Mouse (Mus musculus): Measurements from ENCODE around the gene Fam217b.

Fam217b gene

DNA sequence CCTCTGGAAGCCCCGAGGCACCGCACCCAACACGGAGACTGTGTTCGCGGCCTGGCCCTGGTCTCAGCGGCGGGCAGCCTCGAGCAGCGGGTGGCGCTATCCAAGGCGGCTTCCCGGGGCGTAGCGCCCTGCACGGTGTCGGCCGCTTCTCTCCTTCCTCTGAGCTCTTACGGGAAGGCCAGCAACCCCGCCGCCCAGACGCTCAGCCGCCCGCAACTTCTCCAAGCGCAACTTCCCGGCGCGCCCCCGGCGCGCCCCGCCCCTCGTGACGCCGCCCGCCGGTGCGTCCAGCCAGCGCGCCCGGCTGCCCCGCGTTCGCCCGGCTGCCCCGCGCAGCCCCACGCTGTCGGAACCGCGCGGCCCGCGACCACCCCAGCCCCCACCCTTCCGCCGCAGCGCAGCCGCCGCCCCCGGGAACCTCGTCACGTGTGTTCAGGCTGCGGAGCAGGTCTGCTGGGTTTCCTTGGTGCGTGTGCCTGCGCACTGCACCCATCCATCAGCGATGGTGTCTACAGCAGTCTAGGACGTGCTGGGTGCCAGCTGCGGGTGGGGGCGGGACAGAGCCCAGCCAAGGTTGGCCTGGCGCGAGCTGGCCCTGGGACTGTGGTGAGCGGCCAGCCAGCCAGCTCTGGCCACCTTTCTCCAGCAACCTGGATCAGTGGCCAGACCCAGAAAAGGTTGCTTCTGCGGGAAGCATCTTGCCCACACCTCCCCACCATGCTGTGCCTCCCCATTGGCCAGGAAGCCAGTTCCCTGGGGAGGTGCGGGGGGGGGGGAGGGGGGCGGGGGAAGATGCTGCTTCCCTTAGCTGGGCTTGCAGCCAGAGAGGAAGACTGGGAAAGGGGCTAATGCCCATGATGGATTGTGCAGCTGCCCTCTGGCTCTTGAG, at the start of gene Fam217b, which contains the start of gene Ppp1r3d:
Fam217b (plus strand) TSS at position 264 of the 889 bp plus-strand sequence.
Ppp1r3d (minus strand) TSS at position 212 of the 889 bp plus-strand sequence.
- peak; percentile 51 to 81 for DNase-seq (ENCODE audit: inconsistent age in 2 of 2, low spot score in 1 of 2)

DNA sequence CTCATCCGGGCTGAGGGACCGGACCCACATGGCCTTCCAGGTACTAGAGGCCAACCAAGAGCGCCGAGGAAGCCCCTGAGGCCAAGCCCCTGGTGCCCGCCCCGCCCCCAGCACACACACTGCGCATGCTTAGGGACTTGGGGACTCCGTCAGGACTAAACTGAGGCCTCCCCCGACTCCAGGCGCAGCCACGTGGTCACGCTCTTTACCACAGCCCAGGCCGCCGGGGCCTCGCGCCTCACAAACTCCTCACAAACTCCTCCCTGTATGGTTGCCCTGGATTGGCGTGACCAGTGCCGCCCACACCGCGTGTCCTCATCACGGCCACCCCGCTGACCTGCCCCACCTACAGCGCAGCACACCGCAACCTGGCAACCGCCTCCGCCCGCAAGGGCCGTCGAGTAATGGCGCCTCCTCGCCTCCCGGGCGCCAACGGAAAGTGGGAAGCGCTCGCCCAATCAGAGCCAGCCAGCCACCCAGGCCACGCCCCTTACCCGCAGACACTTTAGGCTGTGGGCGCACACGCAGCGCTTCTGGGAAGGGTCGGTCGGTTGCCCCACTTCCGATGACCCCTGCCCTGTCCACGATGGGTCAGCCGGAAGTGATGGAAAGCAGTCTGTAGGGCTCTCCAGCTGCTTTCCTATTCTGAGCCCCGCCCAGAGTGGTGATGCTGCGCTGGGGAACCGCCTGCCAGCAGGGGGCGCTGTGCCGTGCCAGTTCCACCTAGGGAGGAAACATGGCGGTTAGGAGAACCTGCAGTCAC, 7.1 kb upstream of the Fam217b start, which contains the start of gene Sycp2:
Sycp2 (minus strand) TSS at position 633 of the 763 bp plus-strand sequence.
- DNase-seq (ENCODE audit: inconsistent age in 2 of 2, low spot score in 1 of 2) = no peak

DNA sequence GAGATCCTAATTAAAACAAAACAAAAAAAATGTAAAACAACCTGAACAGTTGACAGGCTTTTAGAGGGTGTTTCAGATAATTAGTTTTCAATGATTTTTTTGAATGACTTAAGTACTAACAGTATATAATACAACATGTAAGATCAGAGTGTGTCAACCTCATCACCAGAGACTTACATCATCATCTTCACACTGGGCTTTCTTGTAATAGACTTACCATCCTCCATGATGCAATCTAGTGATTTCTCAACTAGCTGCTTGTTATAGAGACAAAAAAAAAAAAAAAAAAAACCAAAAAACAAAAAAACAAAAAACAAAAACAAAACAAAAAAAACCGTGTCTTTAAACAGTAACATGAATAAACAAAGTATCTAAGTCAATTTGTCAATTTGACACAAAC, 5.3 kb upstream of the Fam217b start:
- no peak for DNase-seq (ENCODE audit: inconsistent age in 2 of 2, low spot score in 1 of 2)

DNA sequence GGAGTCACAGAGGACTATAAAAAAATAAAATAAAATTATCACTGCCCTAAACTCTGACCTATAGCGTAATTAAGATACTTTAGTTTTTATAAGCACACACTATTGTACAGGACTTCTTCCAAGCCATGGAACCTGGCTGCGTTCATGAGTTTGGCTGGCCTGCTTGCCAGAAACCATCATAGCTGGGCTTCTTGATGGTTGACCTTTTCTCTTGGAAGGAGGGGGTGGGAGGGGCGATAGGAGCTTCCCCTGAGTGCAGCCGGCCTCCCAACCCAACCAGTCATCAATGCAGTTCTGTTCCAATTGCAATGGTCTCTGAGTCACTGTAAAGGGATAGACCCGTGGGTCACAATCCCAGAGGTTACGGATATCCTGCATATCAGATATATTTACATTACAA, 4.0 kb upstream of the Fam217b start:
- DNase-seq (ENCODE audit: inconsistent age in 2 of 2, low spot score in 1 of 2) = peak in 1 of 2 experiments; percentile 39

DNA sequence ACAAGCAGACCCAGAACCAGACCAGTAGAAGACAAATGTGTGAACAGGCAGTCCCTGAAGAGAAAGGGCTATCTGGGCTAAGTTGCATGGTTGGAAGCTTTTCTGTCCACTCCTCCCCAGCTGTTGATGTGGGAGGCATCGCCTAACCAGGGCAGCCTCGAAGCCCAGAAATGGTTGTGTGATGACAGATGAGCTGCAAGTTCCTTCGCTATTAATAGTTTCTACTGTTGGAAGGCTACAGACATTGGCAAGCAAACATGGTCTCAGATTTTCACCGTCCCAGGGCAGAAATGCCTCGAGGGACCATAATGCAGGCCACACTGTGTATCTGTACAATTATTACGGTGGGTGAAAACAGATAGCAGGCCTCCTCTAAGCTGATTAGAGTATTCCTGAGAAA, 1.7 kb upstream of the Fam217b start:
- peak in 1 of 2 experiments; percentile 45 for DNase-seq (ENCODE audit: inconsistent age in 2 of 2, low spot score in 1 of 2)

DNA sequence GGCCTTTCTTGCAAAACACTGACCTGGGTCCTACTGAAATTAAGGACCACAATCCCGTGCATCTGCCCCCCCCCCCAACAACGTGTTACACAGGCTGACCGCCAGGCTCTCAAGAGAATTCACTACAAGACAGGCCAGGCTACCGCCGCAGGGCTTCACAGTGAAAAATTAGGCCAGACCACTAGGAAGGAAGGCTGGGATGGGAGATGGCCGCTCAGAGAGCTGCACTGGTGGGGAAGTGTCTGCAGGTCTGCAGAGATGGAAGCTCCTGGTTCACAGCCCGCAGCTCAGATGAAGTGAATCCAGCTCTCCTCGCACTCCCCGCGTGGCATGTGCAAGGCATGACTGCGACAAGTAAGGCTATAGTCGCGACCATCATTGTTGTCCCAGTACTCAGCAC, 1.2 kb upstream of the Fam217b start:
- no peak for DNase-seq (ENCODE audit: inconsistent age in 2 of 2, low spot score in 1 of 2)

DNA sequence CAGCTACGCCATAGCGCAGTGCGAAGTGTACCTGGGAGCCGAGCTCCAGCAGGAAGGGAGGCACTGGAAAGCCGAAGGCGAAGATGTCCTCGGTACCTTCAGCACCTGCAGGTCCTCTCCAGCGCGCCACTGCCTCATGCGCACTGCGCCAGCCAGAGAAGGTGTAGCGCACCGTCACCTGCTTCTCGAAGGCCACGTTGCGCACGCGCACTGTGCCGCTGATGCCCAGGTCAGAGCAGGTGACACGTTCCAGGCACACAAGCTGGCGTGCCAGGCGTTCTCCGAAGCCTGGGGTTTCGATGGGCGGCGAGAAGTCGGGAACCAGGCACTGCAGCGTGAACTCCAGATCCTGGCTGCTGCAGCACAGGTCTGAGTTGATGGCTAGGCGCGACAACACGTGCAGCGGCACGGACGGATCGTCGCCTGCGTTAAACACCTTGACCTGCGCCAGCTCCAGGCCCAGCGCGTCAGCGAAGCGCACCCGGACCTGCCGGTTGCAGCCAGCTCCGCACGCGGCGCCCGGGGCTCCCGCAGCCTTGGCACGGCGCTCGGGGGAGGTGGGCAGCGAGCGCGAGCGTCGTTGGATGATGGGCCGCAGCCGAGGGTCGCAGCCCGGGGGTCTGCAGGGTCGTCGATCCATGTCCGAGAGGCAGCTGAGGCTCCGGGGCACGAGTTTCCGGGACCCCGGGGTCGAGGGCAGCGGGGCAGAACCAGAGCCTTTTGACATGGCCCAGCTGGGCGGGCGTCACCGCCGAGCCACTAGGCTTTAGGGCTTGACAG, 653 bp upstream of the Fam217b start:
- DNase-seq (ENCODE audit: inconsistent age in 2 of 2, low spot score in 1 of 2) = peak; percentile 23 to 55

DNA sequence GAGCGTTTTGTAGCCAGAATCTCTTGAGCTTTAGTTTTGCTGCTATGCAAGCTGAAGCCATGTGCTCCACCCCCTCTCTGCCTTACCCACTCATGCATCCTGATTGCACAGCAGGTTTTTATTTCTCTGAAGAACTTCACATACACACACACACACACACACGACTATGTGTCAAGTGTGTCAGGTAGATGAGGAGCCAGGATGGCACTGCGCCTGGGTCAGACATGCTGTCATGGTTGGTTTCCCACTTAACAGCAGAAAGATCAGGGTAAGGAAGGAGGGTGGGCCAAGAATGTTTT, 775 bp downstream of the Fam217b start:
- DNase-seq (ENCODE audit: inconsistent age in 2 of 2, low spot score in 1 of 2) = no peak

DNA sequence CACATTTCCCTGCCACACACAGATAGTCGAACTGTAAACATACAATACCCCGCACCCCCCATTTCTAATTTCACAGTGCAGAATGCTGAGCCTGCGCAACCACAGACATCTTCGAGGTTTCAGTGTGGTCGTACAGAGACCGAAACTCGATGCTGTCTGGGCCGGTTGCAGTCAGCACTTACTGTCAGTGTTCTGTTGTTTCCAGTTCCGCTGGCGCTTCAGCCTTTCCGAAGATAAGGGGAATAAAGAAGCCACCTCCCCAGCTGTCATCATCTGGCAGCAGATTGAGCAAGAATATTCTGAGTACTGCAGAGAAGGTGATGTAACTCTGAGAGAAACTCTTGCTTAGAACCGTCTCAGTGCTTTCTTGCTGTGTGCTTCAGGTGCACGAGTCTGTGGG, 2.1 kb downstream of the Fam217b start:
- no peak for DNase-seq (ENCODE audit: inconsistent age in 2 of 2, low spot score in 1 of 2)

DNA sequence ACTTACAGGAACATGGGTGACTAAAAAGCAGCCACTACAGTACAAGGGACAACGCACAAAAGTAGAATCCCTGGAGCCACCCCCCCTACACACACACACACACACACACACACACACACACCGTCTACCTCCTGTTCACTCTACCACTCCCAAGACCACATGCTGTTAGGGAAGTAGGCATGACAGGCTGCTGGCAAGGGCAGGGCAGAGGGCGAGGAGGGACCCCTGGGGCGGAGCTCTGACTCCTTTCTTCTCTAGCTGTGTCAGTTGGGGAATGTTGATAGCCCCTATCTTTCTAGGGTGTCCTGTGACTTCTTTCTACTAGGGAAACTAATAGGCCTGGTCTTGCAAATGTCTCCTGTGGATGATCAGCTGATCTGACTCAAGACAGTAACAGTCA, 2.6 kb downstream of the Fam217b start:
- DNase-seq (ENCODE audit: inconsistent age in 2 of 2, low spot score in 1 of 2) = no peak

DNA sequence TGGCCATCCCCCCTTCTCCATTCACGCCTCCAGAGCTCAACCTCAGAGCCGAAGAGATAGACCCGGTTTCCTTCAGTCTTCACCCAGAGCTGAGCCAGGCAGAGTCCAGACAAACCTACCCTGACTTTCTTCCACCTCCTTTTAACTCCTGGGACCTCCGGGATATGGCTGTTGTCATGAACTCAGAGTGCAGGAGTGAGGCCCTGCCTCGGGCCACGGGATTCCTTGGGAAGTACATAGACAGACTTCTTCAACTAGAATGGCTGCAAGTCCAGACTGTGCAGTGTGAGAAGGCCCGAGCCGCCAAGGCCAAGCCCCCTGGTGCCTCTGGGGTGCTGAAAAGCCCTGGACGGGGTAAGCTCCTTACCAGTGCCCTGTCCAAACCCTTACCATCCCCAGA, 6.3 kb downstream of the Fam217b start:
- DNase-seq (ENCODE audit: inconsistent age in 2 of 2, low spot score in 1 of 2) = no peak

DNA sequence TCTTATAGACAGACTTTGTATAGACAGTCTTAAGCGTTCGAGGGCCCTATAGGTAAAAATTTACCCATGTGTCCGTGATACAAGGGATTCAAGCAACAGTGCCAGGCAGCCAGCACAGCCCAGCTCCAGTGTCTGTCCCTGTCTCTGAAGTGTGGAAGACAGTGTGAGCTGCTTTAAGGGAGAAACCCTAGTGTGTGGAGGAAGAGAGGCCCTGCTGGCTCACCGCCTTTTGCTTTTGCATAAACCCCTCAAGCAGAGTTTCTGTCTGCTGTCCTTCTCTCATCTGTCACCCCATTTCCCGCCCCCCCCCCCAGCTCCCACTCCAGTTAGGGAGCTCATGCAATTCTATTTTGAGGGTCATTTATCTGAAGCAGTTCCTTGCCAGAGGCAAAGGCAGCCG, 7.3 kb downstream of the Fam217b start:
- no peak for DNase-seq (ENCODE audit: inconsistent age in 2 of 2, low spot score in 1 of 2)

DNA sequence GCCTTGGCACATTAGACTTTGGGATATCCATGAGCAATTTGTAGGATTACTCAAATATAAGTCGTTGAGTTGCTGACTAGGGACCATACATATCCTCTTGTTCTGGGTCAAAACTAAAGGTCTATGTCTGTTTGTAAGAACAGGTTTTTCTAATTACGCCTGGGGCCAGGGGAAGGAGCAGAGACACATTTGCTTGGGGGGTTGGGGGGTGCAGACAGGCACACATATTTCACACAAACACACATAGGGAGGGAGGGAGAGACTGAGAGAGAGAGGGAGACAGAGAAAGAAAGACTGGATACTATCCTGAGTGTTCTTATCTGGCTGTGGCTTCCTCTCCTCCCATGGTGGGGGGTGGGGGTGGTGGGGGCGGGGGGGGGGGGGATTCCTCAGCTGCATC, 7.9 kb downstream of the Fam217b start:
- DNase-seq (ENCODE audit: inconsistent age in 2 of 2, low spot score in 1 of 2) = no peak

DNA sequence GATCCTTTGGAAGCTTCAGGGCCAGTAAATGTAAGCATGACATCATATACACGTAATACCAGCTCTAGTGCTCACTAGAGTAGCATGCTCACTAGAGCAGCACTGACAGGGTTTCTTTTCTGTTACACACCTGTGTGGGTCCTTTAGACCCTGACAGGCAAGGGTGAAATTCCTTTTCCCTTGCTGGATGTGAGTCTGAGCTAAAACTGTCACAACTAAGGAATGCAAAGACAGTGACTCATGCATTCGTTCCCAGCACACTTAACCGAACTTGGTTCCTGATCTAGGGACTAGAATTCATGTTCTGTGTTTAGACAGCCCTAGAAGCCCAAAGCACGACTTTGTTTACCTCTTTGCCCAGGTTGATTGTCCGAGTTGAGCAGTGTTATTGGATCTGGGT, 8.9 kb downstream of the Fam217b start:
- no peak for DNase-seq (ENCODE audit: inconsistent age in 2 of 2, low spot score in 1 of 2)

DNA sequence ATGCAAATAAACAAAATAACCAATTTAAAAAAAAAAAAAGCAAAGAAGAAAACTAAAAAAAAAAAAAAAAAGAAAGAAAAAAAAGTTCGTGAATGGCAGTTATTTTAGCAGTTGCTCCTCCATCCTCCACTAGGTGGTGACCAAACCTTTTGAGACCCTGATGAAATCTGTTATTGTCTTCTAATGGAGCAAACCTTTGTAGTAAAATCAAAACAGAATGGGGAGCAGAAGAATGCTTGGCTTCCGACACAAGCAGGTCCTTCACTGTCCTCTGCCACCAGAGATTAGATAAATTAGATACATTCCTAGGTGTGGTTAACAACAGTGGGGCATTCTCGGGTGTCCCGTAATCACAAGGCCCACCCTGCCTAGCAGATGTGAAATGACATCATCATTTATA, 11.9 kb downstream of the Fam217b start:
- DNase-seq (ENCODE audit: inconsistent age in 2 of 2, low spot score in 1 of 2) = no peak

DNA sequence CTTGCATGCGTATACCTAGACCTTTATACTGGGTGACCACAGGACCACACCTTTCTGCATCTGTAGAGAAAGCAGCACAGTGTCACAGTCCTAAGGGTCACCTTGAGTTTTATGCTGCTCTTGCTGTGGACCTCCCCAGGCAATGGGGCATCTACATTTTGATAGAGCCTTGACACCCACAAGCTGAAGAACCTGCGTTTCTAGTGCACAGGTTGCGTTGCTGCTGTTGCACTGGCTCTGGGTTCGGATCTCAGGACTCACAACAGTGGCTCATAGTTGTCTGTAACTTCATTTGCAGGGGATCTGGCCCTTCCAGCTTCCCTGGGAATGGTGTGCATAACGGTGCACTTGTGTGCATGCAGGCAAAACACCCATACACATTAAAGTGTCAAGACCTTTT, 12.9 kb downstream of the Fam217b start:
- DNase-seq (ENCODE audit: inconsistent age in 2 of 2, low spot score in 1 of 2) = no peak

DNA sequence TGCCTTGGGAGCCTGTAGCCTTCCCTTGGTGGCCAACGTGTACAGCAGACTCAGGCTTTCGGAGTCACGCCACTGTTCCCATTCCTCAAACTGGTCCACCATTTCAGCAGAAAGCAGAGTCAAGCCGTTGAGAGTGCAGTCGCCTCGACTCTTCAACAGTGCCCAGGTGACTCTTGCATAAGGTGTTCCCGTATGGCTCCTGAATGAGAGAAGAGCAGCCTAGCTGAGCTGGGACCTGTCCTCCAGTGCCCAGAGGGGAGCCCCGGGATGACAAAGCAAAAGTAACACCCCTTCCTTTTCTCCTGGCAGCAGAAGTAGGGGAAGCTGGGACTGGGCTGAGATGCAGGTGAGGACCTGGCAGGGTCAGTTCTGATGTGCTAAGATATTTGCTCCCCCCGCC, 13.9 kb downstream of the Fam217b start:
- DNase-seq (ENCODE audit: inconsistent age in 2 of 2, low spot score in 1 of 2) = no peak

DNA sequence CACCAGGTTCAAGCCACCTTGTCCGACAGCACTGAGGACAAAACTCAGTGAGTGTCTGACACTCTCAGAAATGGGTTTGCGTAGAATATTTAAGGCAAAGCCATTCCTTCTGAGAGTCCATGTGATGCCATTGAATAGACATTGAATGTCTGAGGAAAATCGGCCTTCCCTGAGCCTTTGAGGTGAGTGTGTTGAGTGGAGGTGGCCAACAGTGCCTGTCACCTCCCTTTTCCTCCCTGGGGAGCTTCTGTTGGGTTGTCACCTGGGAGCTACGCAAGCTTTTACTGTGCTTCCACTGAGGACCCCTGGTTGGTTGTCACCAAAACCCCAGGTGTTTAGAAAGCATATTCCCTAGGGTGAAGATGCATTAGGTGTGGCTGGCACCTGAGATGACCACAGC, 14.4 kb downstream of the Fam217b start:
- no peak for DNase-seq (ENCODE audit: inconsistent age in 2 of 2, low spot score in 1 of 2)

DNA sequence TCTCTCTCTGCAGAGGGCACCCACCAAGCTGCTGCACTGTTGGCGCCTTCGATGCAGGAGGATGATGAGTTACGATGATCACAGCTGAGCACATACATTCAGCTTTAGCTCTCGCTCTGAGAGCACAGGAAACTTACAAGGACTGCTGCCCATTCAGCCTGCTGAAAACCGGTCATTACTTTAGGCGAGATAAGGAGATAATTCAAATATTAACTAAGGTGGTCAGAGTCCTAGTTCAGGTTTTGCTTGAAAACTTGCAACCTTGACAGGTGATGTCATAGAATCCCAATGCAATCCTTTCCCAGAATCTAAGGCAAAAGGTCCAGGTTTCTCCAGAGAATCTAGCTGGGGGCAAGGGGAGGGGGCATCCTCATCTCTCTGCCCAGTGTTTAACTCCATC, 15.1 kb downstream of the Fam217b start:
- DNase-seq (ENCODE audit: inconsistent age in 2 of 2, low spot score in 1 of 2) = no peak

DNA sequence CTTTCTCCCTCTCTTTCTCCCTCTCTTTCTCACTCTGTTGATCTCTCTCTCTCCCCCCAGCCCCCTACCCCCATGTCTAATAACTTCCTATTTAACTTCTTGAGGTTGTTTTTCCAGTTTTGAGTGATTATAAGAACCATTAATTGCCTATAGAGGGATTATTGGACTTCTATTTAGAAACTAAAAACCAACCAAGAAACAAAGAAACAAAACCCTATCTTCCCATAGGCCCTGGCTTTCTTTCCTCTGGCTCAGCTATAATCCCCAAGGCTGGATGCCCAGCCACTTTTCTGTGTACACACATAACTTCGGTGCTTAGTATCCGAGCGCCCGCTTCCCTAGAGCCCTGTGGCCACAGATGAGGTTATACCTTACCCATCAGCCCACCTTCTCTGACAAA, 15.9 kb downstream of the Fam217b start, which contains the start of gene Cdh26:
Cdh26 (plus strand) TSS at position 301 of the 400 bp plus-strand sequence.
- no peak for DNase-seq (ENCODE audit: inconsistent age in 2 of 2, low spot score in 1 of 2)

DNA sequence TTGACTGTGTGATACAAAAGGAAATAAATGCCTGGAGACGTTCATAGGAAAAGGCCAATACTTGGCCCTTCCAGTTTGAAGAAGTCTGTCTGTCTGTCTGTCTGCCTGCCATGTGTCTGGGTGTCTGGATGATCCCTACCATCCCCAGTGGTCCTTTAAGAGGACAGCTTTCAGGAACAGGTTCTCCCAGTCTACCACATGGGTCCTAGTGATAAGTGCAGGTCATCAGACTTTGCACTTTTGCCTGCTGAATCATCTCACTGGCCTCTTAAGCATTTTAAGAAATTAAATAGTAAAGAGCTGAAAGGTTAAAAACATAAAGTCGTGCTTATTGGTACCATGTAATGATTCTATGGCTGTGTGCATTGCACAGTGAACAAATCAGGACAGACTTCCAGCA, 19.2 kb downstream of the Fam217b start:
- DNase-seq (ENCODE audit: inconsistent age in 2 of 2, low spot score in 1 of 2) = no peak
